Mouse (Mus musculus) erythroblast, embryonic 14.5 days (primary cell): Measurements from ENCODE around the gene Slc48a1. TPM values are rescaled to one million over a fixed set of nuclear protein-coding genes. Genes with fewer than 3 reads are reported as not detected.

Source experiments
- H3K27me3 ChIP-seq: 2 replicates; pipeline ENCODE4 v1.6.1; 2012; ENCODE audit warnings: inconsistent platforms; ENCODE audit not compliant: control insufficient read depth
- H3K36me3 ChIP-seq: 2 replicates; pipeline ENCODE4 v1.6.1; 2012; ENCODE audit warnings: mild to moderate bottlenecking, inconsistent platforms; ENCODE audit not compliant: control insufficient read depth
- H3K4me1 ChIP-seq: 2 replicates; pipeline ENCODE4 v1.6.1; 2012; ENCODE audit warnings: inconsistent platforms; ENCODE audit not compliant: control insufficient read depth
- H3K4me3 ChIP-seq: replicated peaks from 2 replicates; pipeline ENCODE3; 2012; ENCODE audit warnings: moderate library complexity, mild to moderate bottlenecking, inconsistent platforms
- H3K9me3 ChIP-seq: 2 replicates; pipeline ENCODE4 v1.6.1; 2012; ENCODE audit warnings: low read length, inconsistent platforms, mixed read lengths; ENCODE audit not compliant: control insufficient read depth
- GATA1 ChIP-seq: IDR thresholded peaks from 2 replicates; pipeline ENCODE4 v1.6.1; 2012; ENCODE audit warnings: low read length, inconsistent platforms, mixed read lengths
- TAL1 ChIP-seq: IDR thresholded peaks from 3 replicates; pipeline ENCODE4 v1.6.1; 2012; ENCODE audit warnings: low read length, inconsistent platforms, mixed read lengths
- polyA plus RNA-seq: library from polyadenylated mRNA; stranded (reverse); fragments of >175 nt; gene quantifications from 2 replicates; pipeline ENCODE4 v1.2.3, GENCODE M21; 2012

Slc48a1 gene
- polyA plus RNA-seq, 1 experiment = 32.7 TPM

- Histone ChIP-seq H3K36me3 (no peaks in the 10 kb centered on the region), H3K4me3 (no peak overlapping the region), H3K9me3 (no peaks in the 10 kb centered on the region), H3K27me3 (no peaks in the 10 kb centered on the region), H3K4me1 (peaks cover 76% of the 10 kb centered on the region)
- TF ChIP-seq GATA1 (no peak), TAL1 (no peak)
Measured at GRCm38 (mm10) chr15:97839473-97839872, 61.2 kb downstream of the Slc48a1 start.

DNA sequence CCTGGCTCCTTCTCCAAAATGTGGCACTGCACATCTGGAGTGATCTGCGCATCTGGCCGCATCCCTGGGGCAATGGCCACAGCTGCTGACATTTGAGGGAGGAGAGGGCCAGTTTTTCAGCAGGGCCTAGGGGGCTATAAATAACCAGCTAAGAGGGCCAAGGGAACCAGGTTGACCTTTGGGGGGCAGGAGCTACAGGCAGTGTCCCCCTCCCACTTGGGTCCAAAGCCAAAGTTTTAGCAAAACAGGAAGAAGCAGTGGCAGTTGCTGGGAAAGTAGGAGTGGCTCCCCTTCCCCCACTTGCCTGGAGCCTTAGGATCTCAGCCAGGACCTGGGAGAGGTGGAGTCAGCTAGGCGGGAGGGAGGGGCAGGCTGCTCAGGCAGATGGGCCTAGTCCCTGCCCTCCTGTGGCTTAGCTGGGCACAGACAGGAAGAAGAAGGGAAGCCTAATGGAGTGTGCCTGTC is 61.7 kb downstream of the Slc48a1 start:
- H3K4me1 ChIP-seq = peaks cover 81% of the 10 kb centered on the region
- no peaks in the 10 kb centered on the region for H3K36me3 ChIP-seq
- H3K9me3 ChIP-seq = no peaks in the 10 kb centered on the region
- no peak overlapping the region for H3K4me3 ChIP-seq
- no peaks in the 10 kb centered on the region for H3K27me3 ChIP-seq
- TF ChIP-seq GATA1 = no peak

DNA sequence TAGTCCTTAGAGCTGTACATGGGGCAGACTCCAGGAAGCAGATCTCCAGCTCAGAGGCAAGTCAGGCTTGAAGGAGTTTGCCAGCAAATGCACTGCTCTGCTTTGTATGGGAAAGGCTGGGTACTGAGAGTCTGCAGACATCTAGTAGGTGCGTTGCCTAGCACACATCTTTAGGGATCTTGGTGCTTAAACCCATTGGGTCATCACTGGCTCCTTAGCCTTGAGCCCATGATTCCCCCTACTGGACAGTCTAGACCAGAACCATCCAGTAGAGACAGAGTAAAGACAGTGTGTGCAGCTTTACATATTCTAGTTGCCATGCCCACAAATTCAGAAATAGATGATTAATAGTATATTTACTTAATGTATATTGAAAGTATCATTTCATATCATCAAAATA is 62.5 kb downstream of the Slc48a1 start:
- H3K4me1 ChIP-seq = peaks cover 89% of the 10 kb centered on the region
- no peaks in the 10 kb centered on the region for H3K9me3 ChIP-seq
- H3K4me3 ChIP-seq = no peak overlapping the region
- no peaks in the 10 kb centered on the region for H3K27me3 ChIP-seq
- no peaks in the 10 kb centered on the region for H3K36me3 ChIP-seq
- TF ChIP-seq TAL1 (no peak), GATA1 (no peak)

GRCm38 (mm10) chr15:97841383-97841782 is 63.1 kb downstream of the Slc48a1 start:
- Histone ChIP-seq H3K9me3 (peaks cover 3% of the 10 kb centered on the region), H3K4me1 (peaks cover 92% of the 10 kb centered on the region), H3K36me3 (peaks cover 2% of the 10 kb centered on the region; the same call in 1 of the 2 replicates), H3K4me3 (no peak overlapping the region), H3K27me3 (no peaks in the 10 kb centered on the region)
- TF ChIP-seq GATA1 = no peak
- TF ChIP-seq TAL1 = no peak

DNA sequence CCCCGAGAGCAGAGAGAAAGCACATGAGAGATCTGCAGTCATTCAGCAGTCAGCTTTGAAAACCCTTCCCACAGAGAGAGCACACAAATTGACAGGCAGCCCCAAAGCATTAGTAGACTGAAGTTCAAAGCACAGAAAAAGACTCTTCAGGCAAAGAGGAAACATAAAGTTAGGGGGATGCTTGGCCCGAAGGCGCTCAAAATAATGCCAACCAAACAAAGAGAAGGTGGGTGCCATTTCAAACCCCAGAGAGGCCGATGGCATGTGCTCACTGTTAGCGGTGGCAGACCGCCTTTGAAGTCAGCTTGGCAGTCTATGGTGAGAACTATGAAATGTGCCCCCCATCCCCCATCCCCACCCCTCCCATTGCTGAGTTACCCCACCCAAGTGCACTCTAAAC is 63.7 kb downstream of the Slc48a1 start:
- H3K4me1 ChIP-seq = peaks cover 93% of the 10 kb centered on the region
- H3K4me3 ChIP-seq = no peak overlapping the region
- TF ChIP-seq GATA1 (no peak), TAL1 (no peak)
- H3K9me3 ChIP-seq = peaks cover 3% of the 10 kb centered on the region
- peaks cover 2% of the 10 kb centered on the region; the same call in 1 of the 2 replicates for H3K36me3 ChIP-seq
- no peaks in the 10 kb centered on the region for H3K27me3 ChIP-seq

Other genes with a start within 250 kb of the Slc48a1 start
- 0.29 and 0.42 TPM in 2 replicates for gene Rpap3, start 72.7 kb upstream of the Slc48a1 start, polyA plus RNA-seq
- gene Endou, start 47.2 kb upstream of the Slc48a1 start, polyA plus RNA-seq = not detected in 2 replicates
- gene Rapgef3, start 10.5 kb upstream of the Slc48a1 start, polyA plus RNA-seq = 0.04 TPM in 1 of 2 replicates, not detected in the other
- 0.45 and 0.62 TPM in 2 replicates for gene Hdac7, start 66.0 kb downstream of the Slc48a1 start, polyA plus RNA-seq
- gene Vdr, start 132.1 kb downstream of the Slc48a1 start, polyA plus RNA-seq = not detected in 2 replicates
- 0.37 and 0.53 TPM in 2 replicates for gene Tmem106c, start 185.7 kb downstream of the Slc48a1 start, polyA plus RNA-seq
- not detected in 2 replicates for gene Col2a1, start 226.2 kb downstream of the Slc48a1 start, polyA plus RNA-seq